Mouse (Mus musculus): ENCODE measurements around the gene Gm20662.

The Gm20662 gene

DNA sequence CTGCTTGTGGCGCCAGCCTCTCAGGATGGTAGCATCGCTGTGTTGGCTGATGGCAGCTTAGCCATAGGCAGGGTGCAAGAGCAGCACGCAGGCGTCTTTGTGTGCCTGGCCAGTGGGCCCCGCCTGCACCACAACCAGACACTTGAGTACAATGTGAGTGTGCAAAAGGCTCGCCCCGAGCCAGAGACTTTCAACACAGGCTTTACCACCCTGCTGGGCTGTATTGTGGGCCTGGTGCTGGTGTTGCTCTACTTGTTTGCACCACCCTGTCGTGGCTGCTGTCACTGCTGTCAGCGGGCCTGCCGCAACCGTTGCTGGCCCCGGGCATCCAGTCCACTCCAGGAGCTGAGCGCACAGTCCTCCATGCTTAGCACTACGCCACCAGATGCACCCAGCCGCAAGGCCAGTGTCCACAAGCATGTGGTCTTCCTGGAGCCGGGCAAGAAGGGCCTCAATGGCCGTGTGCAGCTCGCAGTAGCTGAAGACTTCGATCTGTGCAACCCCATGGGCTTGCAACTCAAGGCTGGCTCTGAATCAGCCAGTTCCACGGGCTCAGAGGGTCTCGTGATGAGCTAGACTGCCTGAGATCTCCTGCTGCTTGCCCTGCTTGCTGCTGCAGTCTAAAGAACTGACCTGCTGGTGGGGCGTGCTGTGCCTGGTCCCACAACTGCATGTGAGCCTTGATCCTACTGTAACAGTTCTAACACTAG lies 58.3 kb downstream of the Gm20662 start:
- DNase-seq (ENCODE audit: low spot score), result no peak

DNA sequence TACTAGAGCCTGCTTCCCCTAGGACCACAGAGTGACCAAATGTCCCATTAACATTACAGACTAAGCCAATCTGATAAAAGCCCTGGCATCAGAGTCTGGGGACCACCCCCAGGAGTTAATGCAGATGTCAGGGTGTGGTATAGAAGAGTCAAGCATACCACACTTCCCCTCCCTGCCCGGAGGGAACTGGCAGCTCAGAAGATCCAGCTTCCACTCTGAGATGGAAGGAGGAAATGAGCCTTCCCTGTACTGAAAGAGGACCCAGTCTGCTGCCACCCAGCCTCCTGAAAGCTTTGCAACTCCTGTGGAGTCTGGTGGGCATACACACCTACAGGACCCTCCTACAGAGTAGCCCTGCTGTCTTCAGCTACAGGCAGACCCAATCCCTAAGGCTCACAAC lies 58.9 kb downstream of the Gm20662 start:
- DNase-seq (ENCODE audit: low spot score), result no peak

DNA sequence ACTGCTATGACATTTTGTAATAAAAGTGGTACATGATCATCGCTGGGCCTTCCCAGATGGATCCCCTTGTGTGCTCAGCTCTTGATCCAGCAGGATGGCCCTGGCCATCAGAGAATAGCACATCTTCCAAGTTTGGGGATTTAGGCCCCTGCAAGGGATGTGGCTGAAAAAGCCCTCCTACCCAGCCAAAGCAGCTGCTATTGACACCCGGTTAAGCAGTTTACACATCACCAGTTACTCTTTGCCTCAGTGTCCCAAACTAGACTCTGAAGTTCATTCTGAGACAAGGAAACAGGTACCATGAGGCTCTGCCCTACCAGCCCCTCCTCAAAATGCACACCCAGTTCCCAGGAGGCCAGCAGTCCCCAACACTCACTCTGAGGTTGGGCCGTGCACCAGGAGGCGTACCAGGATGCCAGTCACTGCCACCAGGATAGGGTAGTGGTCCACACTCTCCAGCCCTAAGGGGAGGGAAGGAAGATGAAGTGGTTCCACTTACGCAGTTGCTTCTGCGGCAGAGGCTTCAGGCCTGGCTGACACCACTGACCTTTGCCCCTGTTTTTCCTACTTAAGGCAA lies 59.6 kb downstream of the Gm20662 start:
- DNase-seq (ENCODE audit: low spot score), result no peak

- no peak for DNase-seq (ENCODE audit: low spot score)
Observed at GRCm38 (mm10) chr9:108056361-108057261, 60.5 kb downstream of the Gm20662 start.

DNA sequence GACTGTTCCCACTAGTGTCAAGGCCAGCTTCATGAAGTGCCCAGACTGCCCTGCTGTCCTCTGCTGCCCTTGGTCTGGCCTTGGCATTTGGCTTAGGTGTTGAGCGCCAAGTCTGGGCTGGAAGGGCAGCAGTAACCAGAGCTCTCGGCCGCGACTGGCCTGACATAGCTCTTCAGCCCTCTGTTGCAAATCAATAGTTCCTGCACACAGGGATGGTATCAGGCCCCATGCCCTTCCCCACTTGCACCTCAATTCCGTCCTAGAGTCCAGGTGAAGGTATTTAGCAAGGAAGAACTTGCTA lies 61.1 kb downstream of the Gm20662 start:
- no peak for DNase-seq (ENCODE audit: low spot score)

GRCm38 (mm10) chr9:108058291-108058690 lies 62.1 kb downstream of the Gm20662 start:
- DNase-seq (ENCODE audit: low spot score), result no peak

GRCm38 (mm10) chr9:108062142-108062541 lies 66.0 kb downstream of the Gm20662 start:
- DNase-seq (ENCODE audit: low spot score), result no peak

DNA sequence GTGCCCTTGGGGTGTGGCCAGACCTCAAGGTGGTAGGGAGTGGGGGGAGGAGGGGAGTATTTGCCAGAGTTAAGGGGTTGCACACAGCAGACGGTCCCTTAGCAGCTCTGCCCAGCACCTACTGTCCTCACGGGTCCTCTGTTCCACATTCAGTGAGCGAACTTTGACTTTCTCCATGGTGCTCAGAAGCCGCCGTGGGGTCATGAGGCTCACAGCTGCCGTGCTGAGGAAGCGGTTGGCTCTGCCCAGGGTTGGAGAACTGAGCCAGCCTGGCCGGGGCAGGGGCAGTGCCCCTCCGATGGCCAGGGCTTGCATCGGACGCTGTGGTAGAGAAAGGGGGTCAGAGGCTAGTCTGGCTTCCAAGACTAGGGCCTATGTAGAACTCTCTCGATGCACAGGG lies 67.2 kb downstream of the Gm20662 start:
- DNase-seq (ENCODE audit: low spot score), result no peak

GRCm38 (mm10) chr9:108065491-108066011 lies 69.4 kb downstream of the Gm20662 start:
- peak; percentile 49 for DNase-seq (ENCODE audit: low spot score)

DNA sequence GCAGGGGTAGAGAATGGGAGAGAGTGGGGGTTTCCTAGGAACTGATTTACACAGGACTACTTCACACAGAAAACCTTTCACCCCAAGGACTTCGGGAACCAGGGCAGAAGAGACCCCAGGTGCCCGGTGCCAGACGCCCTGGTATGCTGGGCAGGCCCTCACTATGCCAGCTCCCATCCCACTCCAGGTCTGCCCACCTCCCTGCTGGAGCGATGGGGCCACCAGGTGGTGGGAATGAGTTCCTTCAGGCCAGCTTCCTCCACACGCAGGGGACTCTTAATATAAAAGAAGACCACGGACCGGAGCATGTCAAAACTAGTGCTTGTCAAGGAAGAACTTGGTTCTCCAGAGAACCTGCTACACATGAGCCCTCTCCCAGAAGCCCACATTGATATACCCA lies 71.0 kb downstream of the Gm20662 start:
- DNase-seq (ENCODE audit: low spot score), result no peak

DNA sequence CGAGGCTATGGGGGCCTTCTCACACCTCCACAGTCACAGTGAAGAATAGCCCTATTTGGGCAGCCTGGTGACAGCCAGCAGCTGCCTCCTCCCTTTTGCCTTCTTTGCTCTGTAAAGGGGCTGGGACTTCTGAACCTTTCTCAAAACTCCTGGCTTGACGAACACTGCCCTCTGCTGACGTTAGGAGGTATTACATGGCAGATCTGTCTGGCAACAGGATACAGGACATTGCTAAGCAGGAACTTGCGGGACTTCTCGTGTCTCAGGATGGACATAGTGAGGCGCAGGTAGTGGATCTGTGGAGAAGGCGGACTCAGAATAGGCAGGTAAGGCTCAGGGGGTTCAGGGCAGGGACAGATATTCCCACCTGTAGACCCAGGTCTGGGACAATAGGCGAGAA lies 71.8 kb downstream of the Gm20662 start:
- DNase-seq (ENCODE audit: low spot score), result peak; percentile 82

DNA sequence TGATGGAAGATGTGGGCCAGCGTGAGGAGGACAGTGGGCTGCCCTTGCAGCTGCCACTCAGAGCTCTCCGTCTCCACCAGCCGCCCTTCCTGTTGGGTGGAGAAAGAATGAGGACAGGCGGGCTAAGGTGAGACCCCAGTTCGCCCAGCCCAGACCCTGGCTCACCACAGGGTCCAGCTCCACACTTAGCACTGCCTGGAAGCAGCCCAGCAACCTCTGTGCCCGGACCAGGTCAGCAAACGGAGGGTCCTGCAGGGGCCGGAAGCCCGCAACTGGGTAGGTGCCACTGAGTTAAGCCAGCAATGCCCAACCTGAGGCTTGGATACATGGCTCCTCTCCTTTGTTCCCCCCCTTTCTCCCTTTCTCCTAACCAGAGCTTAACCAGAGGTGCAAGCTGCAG lies 72.9 kb downstream of the Gm20662 start:
- no peak for DNase-seq (ENCODE audit: low spot score)

DNA sequence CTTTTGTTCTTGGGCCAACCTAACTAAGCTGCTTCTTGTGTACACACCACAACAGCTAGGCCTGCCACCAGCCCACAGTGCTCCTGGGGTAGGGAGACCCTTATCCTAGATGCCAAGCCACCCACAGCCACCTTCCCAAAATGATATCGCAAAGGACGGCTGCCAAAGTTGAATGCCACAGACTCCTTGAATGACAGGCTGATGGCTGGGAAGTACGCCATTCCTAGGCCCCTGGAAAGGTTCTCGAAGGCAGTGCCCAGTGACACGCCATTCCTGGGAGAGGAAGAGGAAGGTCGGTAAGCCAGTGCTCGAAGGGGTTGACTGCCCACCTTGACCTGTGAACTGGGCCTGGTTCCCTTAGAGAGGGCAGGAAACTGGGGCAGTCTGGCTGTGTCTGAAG lies 73.4 kb downstream of the Gm20662 start:
- no peak for DNase-seq (ENCODE audit: low spot score)

DNA sequence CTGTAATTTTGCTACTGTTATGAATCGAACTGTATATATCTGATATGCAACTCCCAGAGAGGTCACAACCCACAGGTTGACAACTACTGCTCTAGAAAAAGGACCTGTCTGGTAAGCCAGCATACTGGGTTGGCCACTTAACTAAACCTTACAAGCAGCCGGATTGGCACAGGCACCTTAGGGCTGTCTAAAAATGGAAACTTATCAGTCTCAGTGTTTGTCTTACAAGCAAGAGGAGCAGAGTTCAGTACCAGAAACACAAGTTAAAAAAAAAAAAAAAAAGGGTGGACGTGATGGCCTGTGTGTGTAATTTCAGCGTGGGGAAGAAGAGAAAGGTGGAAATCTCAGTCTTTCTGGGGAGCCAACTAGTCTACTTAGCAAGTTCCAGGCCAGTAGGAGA lies 75.7 kb downstream of the Gm20662 start:
- no peak for DNase-seq (ENCODE audit: low spot score)

DNA sequence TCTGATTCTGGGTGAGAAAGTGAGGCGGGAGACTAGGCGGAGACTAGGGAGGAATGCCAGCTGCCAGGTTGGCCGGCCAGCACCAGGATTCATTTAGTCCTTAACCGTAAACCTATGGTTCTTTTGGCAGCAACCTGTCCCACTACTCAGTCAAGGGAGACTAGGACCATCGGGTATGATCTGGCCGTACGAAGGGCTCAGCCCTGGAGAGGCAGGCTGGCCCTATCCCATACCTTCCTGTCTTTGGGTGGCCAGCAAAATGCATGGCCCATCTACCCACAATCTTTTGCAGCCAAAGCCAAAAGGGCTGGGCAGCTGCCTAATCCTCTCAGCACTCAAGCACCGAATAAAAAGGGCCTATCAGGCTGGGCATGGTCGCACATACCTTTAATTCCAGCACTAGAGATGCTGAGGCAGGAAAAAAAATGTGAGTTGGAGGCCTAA lies 76.4 kb downstream of the Gm20662 start:
- no peak for DNase-seq (ENCODE audit: low spot score)

DNA sequence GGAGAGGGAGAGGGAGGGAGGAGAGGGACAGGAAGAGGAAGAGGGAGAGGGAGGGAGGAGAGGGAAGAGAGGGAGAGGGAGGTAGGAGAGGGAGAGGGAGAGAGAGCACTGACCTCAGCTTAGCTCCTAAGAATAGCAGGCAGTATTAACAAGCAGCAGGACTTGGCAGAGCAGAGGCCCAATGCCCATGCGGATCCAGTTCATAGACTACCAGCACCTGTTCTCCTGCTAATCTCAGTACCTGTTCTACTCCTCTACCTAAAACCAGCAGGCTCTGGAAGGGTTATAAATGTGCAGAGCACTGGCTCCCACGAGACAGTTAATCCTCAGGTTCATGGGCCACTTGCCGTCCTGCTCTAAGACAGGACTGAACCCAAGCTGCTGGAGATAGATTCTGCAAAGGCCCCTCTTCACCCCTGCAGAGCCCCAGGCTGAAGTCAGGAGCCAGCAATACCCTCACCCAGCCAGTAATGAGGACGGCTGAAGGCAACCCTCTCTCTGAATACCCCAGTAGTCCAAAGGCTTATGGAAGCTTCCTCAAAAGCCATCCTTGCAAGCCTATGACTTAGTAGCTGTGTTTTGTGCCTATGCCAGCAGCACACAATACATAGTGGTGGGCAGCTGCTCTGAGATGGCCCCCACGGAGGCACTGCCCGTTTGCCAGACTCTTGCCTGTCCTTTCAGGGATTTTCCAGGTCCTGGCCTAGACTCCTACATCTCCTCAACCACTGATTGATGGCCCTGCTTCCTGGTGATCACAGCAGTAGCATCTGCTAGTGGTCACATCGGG lies 77.2 kb downstream of the Gm20662 start:
- DNase-seq (ENCODE audit: low spot score), result no peak

- no peak for DNase-seq (ENCODE audit: low spot score)
Observed at GRCm38 (mm10) chr9:108080168-108080567, 84.0 kb downstream of the Gm20662 start, which contains the start of gene Mst1. TSS of gene Mst1 (plus strand) at chr9:108080436.

- DNase-seq (ENCODE audit: low spot score), result no peak
Observed at GRCm38 (mm10) chr9:108082549-108082948, 86.4 kb downstream of the Gm20662 start.

GRCm38 (mm10) chr9:108082988-108083431 lies 86.9 kb downstream of the Gm20662 start, which contains the start of gene Rnf123:
TSS of gene Rnf123 (minus strand) at chr9:108083346.
- no peak for DNase-seq (ENCODE audit: low spot score)

- DNase-seq (ENCODE audit: low spot score), result no peak
Observed at GRCm38 (mm10) chr9:108083561-108083960, 87.4 kb downstream of the Gm20662 start.

GRCm38 (mm10) chr9:108085261-108085660 lies 89.1 kb downstream of the Gm20662 start:
- DNase-seq (ENCODE audit: low spot score), result no peak

DNA sequence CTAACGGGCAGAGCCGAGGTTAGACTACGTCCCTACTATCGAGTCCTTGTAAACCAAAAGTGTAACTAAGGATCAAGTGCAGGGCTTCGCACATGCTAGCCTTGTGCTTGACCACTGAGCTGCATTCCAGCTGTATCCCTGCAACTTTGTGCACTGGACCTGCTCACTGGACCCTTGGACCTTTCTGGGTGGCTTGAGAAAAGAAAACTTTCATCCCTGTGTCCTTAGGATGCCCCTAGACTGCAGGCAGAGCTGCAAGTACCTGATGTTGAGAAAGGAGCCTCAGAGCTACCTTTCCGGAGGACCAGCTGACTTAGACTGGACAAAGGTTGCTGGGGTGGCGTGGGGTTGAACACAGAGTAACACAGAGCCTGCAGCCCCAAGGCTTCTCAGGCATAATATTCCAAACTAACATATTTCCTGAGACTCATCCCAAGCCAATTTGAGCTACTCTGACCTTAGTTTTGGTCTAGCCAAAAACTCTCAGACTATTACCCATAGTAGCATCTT lies 94.5 kb downstream of the Gm20662 start:
- no peak for DNase-seq (ENCODE audit: low spot score)
